Mouse (Mus musculus): Measurements from ENCODE around the gene 2410015M20Rik.

DNA sequence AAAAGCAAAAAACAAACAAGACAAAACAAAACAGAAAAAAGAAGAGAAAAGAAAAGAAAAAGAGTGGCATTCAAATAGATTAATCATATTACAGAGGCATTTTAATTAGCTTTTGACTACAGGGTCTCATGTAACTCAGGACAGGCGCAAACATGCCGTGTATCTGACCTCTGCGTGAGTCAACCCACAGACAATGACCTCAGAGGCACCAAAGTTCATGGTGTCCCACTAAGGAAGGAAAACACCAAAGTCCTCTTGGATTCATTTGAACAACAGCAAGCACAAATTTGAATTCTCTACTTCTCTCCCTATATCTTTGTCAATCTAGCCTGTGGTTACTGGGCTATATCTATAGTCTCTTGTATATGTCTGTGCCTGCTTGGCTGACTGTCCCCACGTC, 33.7 kb upstream of the 2410015M20Rik start:
- TF ChIP-seq USF1 (IDR thresholded peaks at IDR 0.05; ENCODE audit: low read depth) (no peak), CTCF (IDR thresholded peaks at IDR 0.05; ENCODE audit: control insufficient read depth, insufficient read depth, insufficient read length) (no peak), MYOG (IDR thresholded peaks at IDR 0.05; ENCODE audit: control insufficient read depth, extremely low read depth, insufficient read length) (no peak)
